Comparison of ENCODE assay signal across 20 mouse cellular contexts in the genomic region with DNA sequence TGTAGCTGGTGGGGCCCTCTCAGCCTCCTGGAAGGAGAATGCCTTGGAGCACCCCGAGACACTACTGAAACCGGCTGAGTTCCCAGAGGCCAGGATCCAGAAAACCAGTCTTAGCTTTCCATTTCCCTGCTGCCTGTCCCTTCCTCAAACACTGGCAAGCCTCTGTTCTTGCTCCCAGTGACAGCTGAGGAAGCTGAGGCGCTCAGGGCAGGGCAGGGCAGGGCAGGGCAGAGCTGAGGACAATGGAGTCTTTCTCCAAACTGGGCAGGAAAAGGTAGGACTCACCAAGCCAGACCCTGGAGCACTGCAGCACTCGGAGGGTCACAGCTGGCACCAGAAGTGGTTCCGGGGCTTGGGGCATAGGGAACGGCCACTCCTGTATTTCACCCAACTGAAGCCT. TPM values are rescaled to one million over a fixed set of nuclear protein-coding genes. Genes with fewer than 3 reads are reported as not detected.
"Had no signal": no experiment of that assay in that cellular context is flagged by ENCODE, and none has a peak within 500 bp of the region (broad histone marks: within the 10 kb centered on the region; RNA-seq: fewer than 3 reads in every experiment).

No protein-coding gene starts in this region.

- H3K27me3 ChIP-seq: limb, embryonic 12.5 days; liver, embryonic 13.5 days; midbrain, embryonic 13.5 days; neural tube, embryonic 12.5 days had no signal

- H3K9me3 ChIP-seq: limb, embryonic 12.5 days; liver, embryonic 13.5 days; midbrain, embryonic 13.5 days; neural tube, embryonic 12.5 days had no signal

- H3K9ac ChIP-seq: limb, embryonic 12.5 days; liver, embryonic 13.5 days; liver, postnatal 0 days; midbrain, embryonic 13.5 days; neural tube, embryonic 12.5 days had no signal

- H3K4me2 ChIP-seq: limb, embryonic 12.5 days; liver, embryonic 13.5 days; midbrain, embryonic 13.5 days; neural tube, embryonic 12.5 days had no signal

- DNase-seq: kidney, adult 8-10 months; kidney, postnatal 25 days; liver; liver, embryonic 13.5 days; liver, postnatal 0 days; lung, postnatal 36 days; retina, postnatal 1 day; right cerebral cortex, postnatal 4 days; thymus, adult 18-20 months; thymus, postnatal 14 days had no signal

- H3K4me3 ChIP-seq: left cerebral cortex, adult 2 months; limb, embryonic 12.5 days; liver, embryonic 13.5 days; midbrain, embryonic 13.5 days; neural tube, embryonic 12.5 days had no signal

- H3K4me1 ChIP-seq: limb, embryonic 12.5 days; neural tube, embryonic 12.5 days had no signal

- H3K27ac ChIP-seq: left cerebral cortex, adult 2 months; limb, embryonic 12.5 days; liver, embryonic 13.5 days; midbrain, embryonic 13.5 days; neural tube, embryonic 12.5 days had no signal

- ATAC-seq: liver, postnatal 0 days; lung, postnatal 0 days; midbrain, embryonic 13.5 days had no signal

RNA-seq across cellular contexts. Expression of a gene that starts 44.8 kb away (rescaled TPM):
- total RNA-seq: layer of hippocampus, postnatal 25 days; left cerebral cortex, adult 2 months; megakaryocyte progenitor cell, adult 5-6 weeks had no signal
- polyA plus RNA-seq: liver, embryonic 13.5 days; liver, postnatal 0 days; spleen, adult 2 months had no signal

RNA-seq across cellular contexts. Expression of a gene that starts 46.8 kb away (rescaled TPM):
- total RNA-seq: layer of hippocampus, postnatal 25 days; left cerebral cortex, adult 2 months; left cerebral cortex, postnatal 36 days; megakaryocyte progenitor cell, adult 5-6 weeks; midbrain, postnatal 0 days had no signal
- polyA plus RNA-seq: liver, embryonic 13.5 days; liver, postnatal 0 days; neural tube, embryonic 12.5 days; spleen, adult 2 months had no signal
